Mouse (Mus musculus) erythroblast, embryonic 14.5 days (primary cell): ENCODE results near the gene Olfr1220.

ENCODE experiments used
- GATA1 ChIP-seq: IDR thresholded peaks from 2 replicates; pipeline ENCODE4 v1.6.1; 2012; ENCODE audit warnings: low read length, inconsistent platforms, mixed read lengths
- TAL1 ChIP-seq: IDR thresholded peaks from 3 replicates; pipeline ENCODE4 v1.6.1; 2012; ENCODE audit warnings: low read length, inconsistent platforms, mixed read lengths

DNA sequence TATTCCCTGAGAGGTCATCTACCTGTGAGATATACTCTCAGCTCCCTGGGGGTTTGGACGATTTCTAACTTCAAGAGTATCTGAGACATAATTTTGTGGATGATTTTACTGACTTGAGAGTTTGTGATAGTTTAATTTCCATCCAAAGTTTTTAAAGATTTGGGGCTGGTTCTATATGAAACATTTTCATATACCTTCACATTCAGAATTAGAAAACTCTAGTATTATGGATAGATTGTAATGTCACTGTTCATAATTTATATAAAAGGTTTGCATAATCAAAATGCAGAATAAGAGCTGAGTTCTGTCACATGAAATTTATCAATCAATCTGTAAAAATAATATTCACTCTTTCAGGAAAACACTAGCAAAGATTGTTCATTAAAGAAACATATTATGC, 44.8 kb upstream of the Olfr1220 start, which contains the start of gene Olfr1223:
- TF ChIP-seq GATA1 (no peak), TAL1 (no peak)
